In genomic region chr17:88553001-88553449, GRCm38 (mm10) we compare ENCODE assay signal across 9 mouse cellular contexts. TPM values are rescaled to one million over a fixed set of nuclear protein-coding genes. Genes with fewer than 3 reads are reported as not detected.
DNase-seq lines count a peak whose midpoint lies in the region; ATAC-seq and TF ChIP-seq lines count a peak whose summit lies in the region.
"Had no signal": no experiment of that assay in that cellular context is flagged by ENCODE, and none has a peak within 500 bp of the region (broad histone marks: within the 10 kb centered on the region; RNA-seq: fewer than 3 reads in every experiment).

No protein-coding gene starts in this region.

- H3K9ac ChIP-seq in hindbrain, embryonic 11.5 days (ENCODE audit: low read depth, low read length): 0 out of 2 replicates have a peak overlapping the region, but pooled peaks have one; percentile 4
- H3K9ac ChIP-seq in hindbrain, postnatal 0 days (replicated peaks; ENCODE audit: low read length): no peak overlapping the region
- no peak overlapping the region for H3K9ac ChIP-seq in stomach, embryonic 14.5 days (replicated peaks; ENCODE audit: low read depth, low read length)
- no peak overlapping the region for H3K9ac ChIP-seq in stomach, postnatal 0 days (ENCODE audit: low read length)
- 0 out of 2 replicates have a peak overlapping the region, but pooled peaks have one; percentile 31 for H3K9ac ChIP-seq in limb, embryonic 13.5 days
- H3K9ac ChIP-seq: forebrain, postnatal 0 days had no signal

- WGBS in hindbrain, embryonic 11.5 days: 42% methylated on average over 8 of the region's 8 CpGs
- whole genome bisulfite sequencing in hindbrain, postnatal 0 days: 59% methylated on average over 8 of the region's 8 CpGs
- 42% methylated on average over 8 of the region's 8 CpGs for WGBS in stomach, embryonic 14.5 days
- 43% methylated on average over 8 of the region's 8 CpGs for WGBS in stomach, postnatal 0 days
- 31% methylated on average over 8 of the region's 8 CpGs for WGBS in limb, embryonic 13.5 days

- no peaks in the 10 kb centered on the region for H3K9me3 ChIP-seq in hindbrain, embryonic 11.5 days (ENCODE audit: control insufficient read depth, low read length)
- H3K9me3 ChIP-seq in hindbrain, postnatal 0 days (ENCODE audit: low read length): no peaks in the 10 kb centered on the region
- H3K9me3 ChIP-seq in stomach, embryonic 14.5 days (ENCODE audit: control insufficient read depth, low read depth, low read length): no peaks in the 10 kb centered on the region
- no peaks in the 10 kb centered on the region for H3K9me3 ChIP-seq in stomach, postnatal 0 days (ENCODE audit: control insufficient read depth, low read length)
- H3K9me3 ChIP-seq in limb, embryonic 13.5 days: no peaks in the 10 kb centered on the region

- no peak overlapping the region for H3K4me3 ChIP-seq in hindbrain, embryonic 11.5 days (ENCODE audit: low read depth, low read length)
- H3K4me3 ChIP-seq in hindbrain, postnatal 0 days (ENCODE audit: low read length): no peak overlapping the region
- no peak overlapping the region for H3K4me3 ChIP-seq in stomach, embryonic 14.5 days (ENCODE audit: low read depth, low read length)
- H3K4me3 ChIP-seq in stomach, postnatal 0 days (ENCODE audit: low read depth, low read length): no peak overlapping the region
- no peak overlapping the region for H3K4me3 ChIP-seq in limb, embryonic 13.5 days

- no peak overlapping the region for H3K27ac ChIP-seq in hindbrain, embryonic 11.5 days (ENCODE audit: low read depth, low read length)
- H3K27ac ChIP-seq in hindbrain, postnatal 0 days: no peak overlapping the region
- peak overlapping the region; percentile 48; the same call in 1 of the 2 replicates for H3K27ac ChIP-seq in stomach, embryonic 14.5 days (ENCODE audit: low read length)
- H3K27ac ChIP-seq in stomach, postnatal 0 days (replicated peaks): no peak overlapping the region
- H3K27ac ChIP-seq in limb, embryonic 13.5 days: peak overlapping the region; percentile 55; the same call in 1 of the 2 replicates

- H3K27me3 ChIP-seq in hindbrain, embryonic 11.5 days (ENCODE audit: control insufficient read depth, insufficient read depth, low read length): no peaks in the 10 kb centered on the region
- H3K27me3 ChIP-seq in hindbrain, postnatal 0 days (ENCODE audit: insufficient read depth, low read length): no peaks in the 10 kb centered on the region
- H3K27me3 ChIP-seq in stomach, embryonic 14.5 days (ENCODE audit: control insufficient read depth, insufficient read depth, low read length): no peaks in the 10 kb centered on the region
- H3K27me3 ChIP-seq in stomach, postnatal 0 days (ENCODE audit: control insufficient read depth, insufficient read depth, low read length): no peaks in the 10 kb centered on the region
- no peaks in the 10 kb centered on the region for H3K27me3 ChIP-seq in limb, embryonic 13.5 days

- peak; percentile 34; the same call in 1 of the 2 replicates for ATAC-seq in hindbrain, embryonic 11.5 days (ENCODE audit: low FRiP score)
- no peak for ATAC-seq in hindbrain, postnatal 0 days
- ATAC-seq in stomach, embryonic 14.5 days (ENCODE audit: insufficient number of reproducible peaks, insufficient read depth, low FRiP score, low read depth): no peak
- ATAC-seq in stomach, postnatal 0 days (ENCODE audit: low FRiP score, low TSS enrichment): no peak
- ATAC-seq in limb, embryonic 13.5 days (ENCODE audit: low FRiP score, low read depth): peak; percentile 77; the same call in 1 of the 2 replicates
- no peak for ATAC-seq in cerebellum, adult (ENCODE audit: insufficient number of reproducible peaks, low FRiP score, low TSS enrichment)
- ATAC-seq: forebrain, postnatal 0 days had no signal

- H3K4me1 ChIP-seq in hindbrain, embryonic 11.5 days (replicated peaks; ENCODE audit: control insufficient read depth, insufficient read depth, low read length): no peaks in the 10 kb centered on the region; the same call in 1 of the 2 replicates
- H3K4me1 ChIP-seq in hindbrain, postnatal 0 days (ENCODE audit: insufficient read depth, low read length): no peaks in the 10 kb centered on the region
- no peaks in the 10 kb centered on the region for H3K4me1 ChIP-seq in stomach, embryonic 14.5 days (ENCODE audit: control insufficient read depth, insufficient read depth, low read length)
- no peaks in the 10 kb centered on the region for H3K4me1 ChIP-seq in stomach, postnatal 0 days (replicated peaks; ENCODE audit: control insufficient read depth, insufficient read depth)
- peaks cover 21% of the 10 kb centered on the region for H3K4me1 ChIP-seq in limb, embryonic 13.5 days

- intact Hi-C loops in gastrocnemius, postnatal 36 days (cut with DNase I): no loop called here

- peak; percentile 14 for DNase-seq in hindbrain, embryonic 11.5 days (ENCODE audit: low spot score)
- no peak for DNase-seq in hindbrain, postnatal 0 days (ENCODE audit: low spot score)
- DNase-seq in stomach, postnatal 0 days (ENCODE audit: low spot score): no peak
- peak; percentile 70 for DNase-seq in thymus, postnatal 4 days
- DNase-seq in gastrocnemius, postnatal 36 days: no peak
- DNase-seq: forebrain, postnatal 0 days had no signal

- no peak overlapping the region for H3K4me2 ChIP-seq in hindbrain, embryonic 11.5 days (replicated peaks; ENCODE audit: low read depth, low read length)
- no peak overlapping the region for H3K4me2 ChIP-seq in hindbrain, postnatal 0 days (ENCODE audit: low read depth, low read length)
- no peak overlapping the region for H3K4me2 ChIP-seq in stomach, embryonic 14.5 days (replicated peaks; ENCODE audit: low read depth, low read length)
- no peak overlapping the region for H3K4me2 ChIP-seq in stomach, postnatal 0 days (replicated peaks; ENCODE audit: low read depth)
- H3K4me2 ChIP-seq in limb, embryonic 13.5 days (replicated peaks): no peak overlapping the region

- no peaks in the 10 kb centered on the region for H3K36me3 ChIP-seq in hindbrain, embryonic 11.5 days (ENCODE audit: control insufficient read depth, insufficient read depth, low read length)
- peaks cover 25% of the 10 kb centered on the region; the same call in 1 of the 2 replicates for H3K36me3 ChIP-seq in hindbrain, postnatal 0 days (ENCODE audit: insufficient read depth, low read length)
- no peaks in the 10 kb centered on the region; the same call in 1 of the 2 replicates for H3K36me3 ChIP-seq in stomach, embryonic 14.5 days (ENCODE audit: control insufficient read depth, insufficient read depth, low read length)
- peaks cover 10% of the 10 kb centered on the region; the same call in 1 of the 2 replicates for H3K36me3 ChIP-seq in stomach, postnatal 0 days (ENCODE audit: control insufficient read depth, insufficient read depth, low read length)
- H3K36me3 ChIP-seq in limb, embryonic 13.5 days: peaks cover 45% of the 10 kb centered on the region

- no peak for TF ChIP-seq CTCF in hindbrain, postnatal 0 days (IDR thresholded peaks at IDR 0.05; ENCODE audit: low read depth)
- no peak for TF ChIP-seq CTCF in stomach, postnatal 0 days (IDR thresholded peaks at IDR 0.05; ENCODE audit: low read depth)

- no peak for TF ChIP-seq EP300 in stomach, postnatal 0 days (optimal IDR thresholded peaks at IDR 0.05)

RNA-seq across cellular contexts. Expression of gene Ppp1r21, which starts 23.1 kb away (rescaled TPM):
- polyA plus RNA-seq in hindbrain, embryonic 11.5 days (2014; fragmentation: Nextera tagmentation; extraction: Ambion mirVana): 25.4 and 28.6 TPM in 2 replicates
- total RNA-seq in hindbrain, postnatal 0 days (2014; rRNA removed): 43.7 and 54.5 TPM in 2 replicates
- 29.2 and 32.2 TPM in 2 replicates for polyA plus RNA-seq in hindbrain, postnatal 0 days (2015; fragmentation: Nextera tagmentation; extraction: Ambion mirVana)
- 26.9 and 30.3 TPM in 2 replicates for polyA plus RNA-seq in stomach, embryonic 14.5 days (2014; fragmentation: Nextera tagmentation; extraction: Ambion mirVana)
- 10.4 and 11.1 TPM in 2 replicates for polyA plus RNA-seq in stomach, postnatal 0 days (2015; fragmentation: Nextera tagmentation; extraction: Ambion mirVana)
- 22.3 and 23.6 TPM in 2 replicates for polyA plus RNA-seq in limb, embryonic 13.5 days (2015; fragmentation: Nextera tagmentation; extraction: Ambion mirVana)
- 1 to 10 TPM; 4.5 to 4.7 TPM for total RNA-seq in gastrocnemius, postnatal 36 days (2021)

RNA-seq across cellular contexts. Expression of gene Ston1, which starts 44.5 kb away (rescaled TPM):
- 4.8 and 7.2 TPM in 2 replicates for polyA plus RNA-seq in hindbrain, embryonic 11.5 days (2014; fragmentation: Nextera tagmentation; extraction: Ambion mirVana)
- 2.5 and 2.9 TPM in 2 replicates for total RNA-seq in hindbrain, postnatal 0 days (2014; rRNA removed)
- 1.6 and 1.8 TPM in 2 replicates for polyA plus RNA-seq in hindbrain, postnatal 0 days (2015; fragmentation: Nextera tagmentation; extraction: Ambion mirVana)
- polyA plus RNA-seq in stomach, embryonic 14.5 days (2014; fragmentation: Nextera tagmentation; extraction: Ambion mirVana): 10.4 and 10.8 TPM in 2 replicates
- polyA plus RNA-seq in stomach, postnatal 0 days (2015; fragmentation: Nextera tagmentation; extraction: Ambion mirVana): 3.1 and 5.1 TPM in 2 replicates
- polyA plus RNA-seq in limb, embryonic 13.5 days (2015; fragmentation: Nextera tagmentation; extraction: Ambion mirVana): 9.2 and 9.8 TPM in 2 replicates
- 1 to 10 TPM; 6.0 to 6.1 TPM for total RNA-seq in gastrocnemius, postnatal 36 days (2021)

Comparison
In these comparisons a context has a peak if more than half of its experiments do, and no peak if none do; other contexts are left out.
1. ATAC-seq: peak in hindbrain, embryonic 11.5 days (single experiment) and limb, embryonic 13.5 days (single experiment); none in hindbrain, postnatal 0 days (single experiment), stomach, embryonic 14.5 days (single experiment), stomach, postnatal 0 days (single experiment) and cerebellum, adult (single experiment).
2. DNase-seq: peak in hindbrain, embryonic 11.5 days (single experiment) and thymus, postnatal 4 days (single experiment); none in hindbrain, postnatal 0 days (single experiment), stomach, postnatal 0 days (single experiment) and gastrocnemius, postnatal 36 days (0 of 2).
3. H3K27ac ChIP-seq: peak in stomach, embryonic 14.5 days (single experiment) and limb, embryonic 13.5 days (single experiment); none in hindbrain, embryonic 11.5 days (single experiment), hindbrain, postnatal 0 days (single experiment) and stomach, postnatal 0 days (single experiment).
4. H3K9ac ChIP-seq: peak in hindbrain, embryonic 11.5 days (single experiment) and limb, embryonic 13.5 days (single experiment); none in hindbrain, postnatal 0 days (single experiment), stomach, embryonic 14.5 days (single experiment) and stomach, postnatal 0 days (single experiment).